Mouse (Mus musculus): ENCODE measurements around the gene Bcan. TPM values are rescaled to one million over a fixed set of nuclear protein-coding genes. Genes with fewer than 3 reads are reported as not detected.

Bcan gene
- polyA plus RNA-seq, 1 experiment = not detected

- TF ChIP-seq GATA1 (IDR thresholded peaks at IDR 0.05; ENCODE audit: low read length) = no peak
Measured at GRCm38 (mm10) chr3:88002291-88002976, 2.4 kb upstream of the Bcan start.

- no peak for TF ChIP-seq GATA1 (IDR thresholded peaks at IDR 0.05; ENCODE audit: low read length)
Measured at GRCm38 (mm10) chr3:88000816-88001595, 976 bp upstream of the Bcan start.

GRCm38 (mm10) chr3:87999243-87999895, 661 bp downstream of the Bcan start:
- no peak for TF ChIP-seq GATA1 (IDR thresholded peaks at IDR 0.05; ENCODE audit: low read length)

GRCm38 (mm10) chr3:87998747-87999146, 1.3 kb downstream of the Bcan start:
- no peak for TF ChIP-seq GATA1 (IDR thresholded peaks at IDR 0.05; ENCODE audit: low read length)

GRCm38 (mm10) chr3:87996971-87997614, 2.9 kb downstream of the Bcan start:
- TF ChIP-seq GATA1 (IDR thresholded peaks at IDR 0.05; ENCODE audit: low read length) = no peak

GRCm38 (mm10) chr3:87996401-87996800, 3.6 kb downstream of the Bcan start:
- no peak for TF ChIP-seq GATA1 (IDR thresholded peaks at IDR 0.05; ENCODE audit: low read length)

- no peak for TF ChIP-seq GATA1 (IDR thresholded peaks at IDR 0.05; ENCODE audit: low read length)
Measured at GRCm38 (mm10) chr3:87995331-87995730, 4.7 kb downstream of the Bcan start.

GRCm38 (mm10) chr3:87993436-87993835, 6.6 kb downstream of the Bcan start:
- no peak for TF ChIP-seq GATA1 (IDR thresholded peaks at IDR 0.05; ENCODE audit: low read length)

- no peak for TF ChIP-seq GATA1 (IDR thresholded peaks at IDR 0.05; ENCODE audit: low read length)
Measured at GRCm38 (mm10) chr3:87989935-87990334, 10.1 kb downstream of the Bcan start.

- no peak for TF ChIP-seq GATA1 (IDR thresholded peaks at IDR 0.05; ENCODE audit: low read length)
Measured at GRCm38 (mm10) chr3:87988068-87988467, 12.0 kb downstream of the Bcan start.

- TF ChIP-seq GATA1 (IDR thresholded peaks at IDR 0.05; ENCODE audit: low read length) = no peak
Measured at GRCm38 (mm10) chr3:87987633-87988032, 12.4 kb downstream of the Bcan start.

GRCm38 (mm10) chr3:87986868-87987267, 13.2 kb downstream of the Bcan start:
- no peak for TF ChIP-seq GATA1 (IDR thresholded peaks at IDR 0.05; ENCODE audit: low read length)

- TF ChIP-seq GATA1 (IDR thresholded peaks at IDR 0.05; ENCODE audit: low read length) = no peak
Measured at GRCm38 (mm10) chr3:87985505-87986320, 14.3 kb downstream of the Bcan start.

GRCm38 (mm10) chr3:87984094-87984493, 15.9 kb downstream of the Bcan start:
- no peak for TF ChIP-seq GATA1 (IDR thresholded peaks at IDR 0.05; ENCODE audit: low read length)

- TF ChIP-seq GATA1 (IDR thresholded peaks at IDR 0.05; ENCODE audit: low read length) = no peak
Measured at GRCm38 (mm10) chr3:87983627-87984026, 16.4 kb downstream of the Bcan start.
